Mouse (Mus musculus) bone marrow, adult 2 months (tissue): ENCODE measurements around the gene Cd8a.

ENCODE experiments used
- CTCF ChIP-seq: fragments of 200-500 bp; IDR thresholded peaks from 2 replicates; pipeline ENCODE4 v1.5.1; 2011; ENCODE audit warnings: low read length, control low read depth; ENCODE audit not compliant: control insufficient read depth, insufficient read depth
- POLR2A ChIP-seq: fragments of 200-500 bp; IDR thresholded peaks from 2 replicates; pipeline ENCODE4 v1.6.1; 2011; ENCODE audit warnings: low read depth, mild to moderate bottlenecking, control low read depth, low read length, borderline replicate concordance; ENCODE audit not compliant: control insufficient read depth

DNA sequence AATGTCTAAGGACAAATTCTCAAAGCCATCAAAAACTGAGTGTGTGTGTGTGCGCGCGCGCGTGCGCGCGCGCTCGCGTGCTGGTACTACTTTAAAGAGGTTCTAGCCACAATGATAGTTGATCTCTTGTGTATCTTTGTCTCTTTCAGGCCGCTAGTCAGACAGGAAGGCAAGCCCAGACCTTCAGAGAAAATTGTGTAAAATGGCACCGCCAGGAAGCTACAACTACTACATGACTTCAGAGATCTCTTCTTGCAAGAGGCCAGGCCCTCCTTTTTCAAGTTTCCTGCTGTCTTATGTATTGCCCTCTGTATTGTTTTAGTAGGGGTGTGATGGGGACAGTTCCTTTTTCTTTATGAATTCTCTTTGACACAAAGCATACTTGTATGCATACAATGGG, 3.5 kb downstream of the Cd8a start:
- no peak for TF ChIP-seq POLR2A
- no peak for TF ChIP-seq CTCF
